Mouse (Mus musculus): ENCODE measurements around the gene Cog5.

The Cog5 gene

DNA sequence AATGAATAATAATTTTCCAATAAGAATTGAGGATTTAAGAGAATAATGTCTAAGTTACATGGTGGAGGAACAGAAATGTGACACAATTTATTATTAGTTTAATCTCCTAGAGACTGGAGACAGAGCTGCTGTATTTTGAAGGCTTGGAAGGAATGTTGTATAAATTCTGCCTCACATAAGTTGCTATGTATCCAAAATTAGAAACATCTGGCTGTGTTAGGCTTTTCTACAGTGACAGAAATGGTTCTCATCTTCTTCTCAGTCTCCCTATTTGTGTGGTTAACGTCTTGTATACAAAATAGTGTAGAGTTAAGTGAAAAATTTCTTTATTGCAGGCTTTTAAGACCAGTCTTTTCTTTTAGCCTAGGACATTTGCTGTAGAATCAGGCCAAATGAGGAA, 52.9 kb downstream of the Cog5 start:
- CTCF ChIA-PET: no interaction called here

DNA sequence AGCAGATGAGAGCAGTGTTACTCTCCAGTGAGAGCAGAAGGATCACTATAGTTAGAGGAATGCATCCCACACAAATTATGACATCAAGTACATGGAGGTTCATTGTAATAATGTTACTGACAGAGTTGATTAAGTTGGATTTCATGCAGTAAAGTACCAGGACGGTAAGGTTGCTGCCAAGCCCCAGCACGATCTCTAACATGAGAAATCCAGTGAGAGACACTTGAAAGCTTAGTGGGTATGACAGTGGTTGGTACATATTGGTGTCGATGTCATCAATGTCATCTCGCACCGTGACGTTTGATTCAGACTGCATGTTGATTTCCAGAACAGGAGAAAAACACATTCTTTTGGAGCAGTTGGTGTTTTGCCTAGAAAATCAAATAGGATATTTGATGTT, 55.0 kb downstream of the Cog5 start:
- CTCF ChIA-PET: no interaction called here

DNA sequence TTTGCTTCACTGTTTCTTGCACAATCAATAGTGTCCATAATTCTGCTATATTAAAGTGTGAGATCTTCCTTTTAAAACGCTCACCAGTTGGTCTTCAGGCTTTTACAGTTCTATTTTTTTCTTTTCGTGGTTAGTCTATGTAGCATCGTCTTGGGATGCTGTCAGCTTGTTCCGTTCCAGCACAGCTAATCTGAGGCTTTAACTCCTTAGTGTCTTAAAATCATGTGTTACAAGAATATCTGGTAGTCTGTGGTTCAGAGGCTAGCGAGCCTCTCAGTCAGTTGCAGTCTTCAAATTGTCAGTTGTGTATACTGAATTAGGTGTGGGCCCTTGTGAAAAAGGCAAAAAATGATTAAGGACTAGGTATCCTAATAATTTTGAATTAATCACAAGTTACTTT, 57.6 kb downstream of the Cog5 start:
- CTCF ChIA-PET: no interaction called here

DNA sequence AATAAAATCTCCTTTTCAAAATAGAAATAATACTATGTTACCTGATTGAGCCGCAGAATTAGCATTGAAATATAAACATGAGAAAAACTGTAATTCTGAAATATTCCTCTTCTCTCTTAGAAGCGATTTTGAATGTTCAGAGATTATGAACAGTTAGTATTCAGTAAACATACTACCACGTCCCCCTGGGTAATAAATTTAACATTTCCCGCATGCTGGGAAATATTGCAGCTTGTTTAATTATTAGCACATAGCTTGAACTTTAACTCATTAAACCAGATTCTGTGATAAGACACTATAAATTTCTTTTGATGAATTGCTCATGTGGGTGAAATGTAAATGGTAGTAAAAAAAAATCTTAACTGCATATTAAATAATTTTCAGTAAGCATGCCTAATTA, 58.1 kb downstream of the Cog5 start:
- CTCF ChIA-PET: no interaction called here

- CTCF ChIA-PET: no interaction called here
Measured at GRCm38 (mm10) chr12:31713600-31713999, 58.9 kb downstream of the Cog5 start, which contains the start of gene Gpr22. Gene Gpr22, minus strand, starts transcription at chr12:31713947.

DNA sequence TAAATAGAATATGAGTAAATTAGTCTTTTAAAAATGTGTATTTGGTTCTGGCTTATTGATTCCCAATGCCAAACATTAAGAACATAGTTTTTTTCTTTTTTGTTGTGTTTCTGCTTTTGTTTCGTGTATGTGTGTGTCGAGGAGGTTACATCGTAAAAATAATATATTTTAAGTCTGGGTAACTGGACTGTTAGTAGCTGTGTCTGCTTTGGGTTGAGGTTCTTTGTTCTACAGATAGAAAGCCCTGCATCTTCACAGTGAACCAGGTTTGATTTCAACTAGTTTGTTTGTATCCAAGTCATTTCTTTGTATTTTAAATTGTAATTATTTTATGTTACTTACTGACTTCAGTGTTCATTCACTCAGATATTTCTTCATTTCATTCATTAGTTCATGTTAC, 59.4 kb downstream of the Cog5 start:
- CTCF ChIA-PET: no interaction called here

- CTCF ChIA-PET: no interaction called here
Measured at GRCm38 (mm10) chr12:31719586-31720275, 65.1 kb downstream of the Cog5 start.

DNA sequence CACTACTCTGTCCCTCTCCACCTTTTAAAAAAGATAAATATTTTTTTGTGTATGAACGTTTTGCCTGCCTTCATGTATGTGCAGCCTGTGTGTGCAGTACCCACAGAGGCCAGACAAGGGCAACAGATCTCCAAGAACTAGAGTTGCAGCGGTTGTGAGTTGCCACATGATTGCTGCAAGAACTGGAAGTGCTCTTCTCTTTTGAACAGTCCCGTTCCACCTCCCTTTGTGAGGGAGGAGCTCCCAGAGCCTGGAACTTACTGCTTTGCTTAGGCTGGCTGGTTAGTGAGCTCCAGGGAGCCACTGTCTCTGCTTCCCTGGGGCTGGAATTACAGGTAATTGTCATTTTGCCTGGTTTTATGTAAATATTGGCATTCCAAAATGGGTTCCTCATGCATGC, 69.9 kb downstream of the Cog5 start:
- CTCF ChIA-PET: interaction anchor here (0.6 kb wide), 1 partner anchor 27 kb away, joined by 3 read pairs; no protein-coding TSS in a partner anchor

GRCm38 (mm10) chr12:31725511-31726275, 71.0 kb downstream of the Cog5 start:
- CTCF ChIA-PET: no interaction called here

DNA sequence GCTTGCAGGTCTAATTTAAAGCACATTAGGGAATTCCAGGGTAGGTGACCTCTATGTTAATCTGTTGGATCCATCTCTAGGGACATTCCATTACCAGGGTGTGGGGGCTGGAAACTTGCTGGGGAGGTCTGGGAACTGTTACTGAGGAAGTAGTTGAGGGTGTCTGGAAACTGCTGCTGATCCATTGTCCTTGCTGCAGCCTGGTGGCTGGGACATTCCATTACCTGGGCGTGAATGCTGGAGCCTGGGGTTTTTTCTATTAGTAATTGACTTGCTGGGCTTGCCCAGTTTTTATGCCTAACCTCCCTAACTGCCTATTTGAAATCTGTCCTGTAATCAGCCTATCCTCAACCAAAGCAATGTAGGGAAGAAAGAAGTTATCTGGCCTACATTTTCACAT, 72.0 kb downstream of the Cog5 start:
- CTCF ChIA-PET: interaction anchor here (0.7 kb wide), 1 partner anchor 11 kb away, joined by 3 read pairs; no protein-coding TSS in a partner anchor

GRCm38 (mm10) chr12:31730126-31730525, 75.5 kb downstream of the Cog5 start:
- CTCF ChIA-PET: no interaction called here

DNA sequence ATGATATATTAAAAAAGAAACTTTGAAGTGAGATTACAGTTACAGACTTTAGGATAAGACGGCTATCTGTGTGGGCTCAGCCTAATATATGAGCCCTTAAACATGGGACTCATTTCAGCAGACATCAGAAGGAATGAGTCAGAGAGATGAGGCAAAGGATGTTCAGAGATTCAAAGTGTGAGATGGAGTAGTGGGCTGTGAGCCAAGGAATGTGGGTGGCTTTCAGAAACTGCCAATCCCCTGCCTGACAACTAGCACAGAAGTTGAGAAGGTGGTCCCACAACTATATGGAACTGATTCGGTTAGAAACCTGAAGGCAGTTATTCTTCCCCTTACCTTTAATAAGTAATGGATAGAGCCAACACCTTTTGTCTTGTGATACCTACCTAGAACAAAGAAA, 79.9 kb downstream of the Cog5 start:
- CTCF ChIA-PET: no interaction called here

DNA sequence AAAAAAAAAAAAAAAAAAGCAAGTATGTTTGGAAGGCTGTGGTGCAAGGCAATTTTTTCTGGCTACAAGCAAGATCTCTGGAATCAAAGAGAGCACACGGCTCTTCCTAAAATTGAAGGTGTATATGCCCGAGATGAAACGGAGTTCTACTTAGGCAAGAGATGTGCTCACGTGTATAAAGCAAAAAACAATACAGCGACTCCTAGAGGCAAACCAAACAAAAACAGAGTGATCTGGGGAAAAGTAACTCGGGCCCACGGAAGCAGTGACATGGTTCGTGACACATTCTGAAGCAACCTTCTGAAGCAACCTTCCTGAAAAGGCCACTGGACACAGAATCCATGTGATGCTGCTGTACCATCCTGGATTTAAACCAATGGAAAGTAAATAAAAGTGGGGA, 92.6 kb downstream of the Cog5 start:
- CTCF ChIA-PET: no interaction called here

- CTCF ChIA-PET: no interaction called here
Measured at GRCm38 (mm10) chr12:31749846-31750245, 95.2 kb downstream of the Cog5 start.

DNA sequence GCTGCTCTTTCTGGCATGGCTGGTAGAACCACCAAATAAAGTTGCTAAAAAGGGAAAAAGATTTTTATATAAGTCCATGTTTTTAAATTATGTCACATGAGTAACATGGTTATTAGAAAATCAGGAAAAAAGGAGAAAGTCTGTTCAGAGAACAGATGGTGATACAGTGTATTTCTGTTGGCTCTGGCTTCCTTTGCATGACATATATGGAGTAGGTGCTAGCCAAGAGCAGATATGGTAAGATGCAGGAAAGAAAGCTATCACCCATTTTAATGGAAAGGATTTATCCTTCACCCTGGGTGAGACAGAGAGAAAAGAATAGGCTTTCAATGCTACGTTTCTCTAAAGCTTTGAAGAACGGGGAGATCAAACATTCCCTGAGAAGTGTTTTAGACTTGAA, 99.8 kb downstream of the Cog5 start:
- CTCF ChIA-PET: no interaction called here

GRCm38 (mm10) chr12:31755885-31756755, 101.5 kb downstream of the Cog5 start:
- CTCF ChIA-PET: interaction anchor here (0.6 kb wide), 2 partner anchors 22 to 278 kb away, joined by 3 to 4 read pairs; no protein-coding TSS in a partner anchor

DNA sequence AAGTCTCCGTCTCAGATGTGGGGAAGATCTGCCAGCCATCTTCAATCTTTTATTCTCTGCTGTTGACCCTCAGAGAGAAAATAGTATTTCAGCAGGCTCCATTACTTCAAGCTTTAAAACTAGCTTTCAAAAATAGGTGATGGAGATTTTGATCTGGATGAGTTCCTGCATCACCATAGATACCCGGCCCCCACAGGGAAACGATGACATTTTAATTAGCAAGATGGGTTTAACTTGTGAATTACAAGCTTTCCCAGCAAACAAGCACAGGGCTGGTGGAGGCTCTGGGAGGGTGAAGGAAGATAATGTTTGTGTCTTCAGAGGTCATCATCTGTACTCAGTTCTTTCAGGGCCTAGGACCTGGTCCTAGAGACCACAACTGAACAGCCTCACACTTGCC, 118.9 kb downstream of the Cog5 start:
- CTCF ChIA-PET: no interaction called here

- CTCF ChIA-PET: no interaction called here
Measured at GRCm38 (mm10) chr12:31784291-31784690, 129.6 kb downstream of the Cog5 start.

GRCm38 (mm10) chr12:31788530-31788929, 133.9 kb downstream of the Cog5 start:
- CTCF ChIA-PET: no interaction called here

DNA sequence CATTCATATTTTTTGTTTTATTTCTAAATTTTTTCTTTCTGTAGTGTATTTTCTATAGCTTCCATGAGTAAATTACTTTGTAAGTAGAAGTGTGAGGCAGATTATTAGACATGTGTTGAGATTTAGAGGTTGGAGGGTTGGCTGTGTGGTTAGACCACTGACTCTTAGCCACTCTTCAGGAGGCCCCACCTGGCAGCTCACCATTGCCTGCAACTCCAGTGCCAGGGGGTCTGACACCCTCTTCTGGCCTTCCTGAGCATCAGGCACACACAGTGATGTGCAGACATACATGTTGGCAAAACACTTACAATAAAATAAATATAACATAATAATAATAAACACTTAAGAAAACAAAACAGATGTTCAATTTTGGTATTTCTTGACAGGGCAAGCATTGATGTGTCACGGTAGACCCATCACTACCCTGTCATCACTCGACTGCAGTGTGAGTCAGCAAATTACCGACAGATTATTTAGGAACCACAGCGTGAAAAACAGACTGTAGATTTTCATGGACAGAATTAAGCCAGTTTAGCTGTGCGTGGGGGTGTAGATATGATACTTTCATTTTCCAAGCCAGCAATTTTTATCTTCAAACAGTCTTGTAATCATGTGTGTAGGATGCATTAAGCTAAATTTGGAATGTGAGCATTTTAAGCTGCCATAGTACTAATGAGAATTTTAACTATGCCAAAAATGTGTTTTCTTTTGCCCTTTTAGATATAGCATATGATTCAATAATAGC, 151.9 kb downstream of the Cog5 start:
- CTCF ChIA-PET: no interaction called here

DNA sequence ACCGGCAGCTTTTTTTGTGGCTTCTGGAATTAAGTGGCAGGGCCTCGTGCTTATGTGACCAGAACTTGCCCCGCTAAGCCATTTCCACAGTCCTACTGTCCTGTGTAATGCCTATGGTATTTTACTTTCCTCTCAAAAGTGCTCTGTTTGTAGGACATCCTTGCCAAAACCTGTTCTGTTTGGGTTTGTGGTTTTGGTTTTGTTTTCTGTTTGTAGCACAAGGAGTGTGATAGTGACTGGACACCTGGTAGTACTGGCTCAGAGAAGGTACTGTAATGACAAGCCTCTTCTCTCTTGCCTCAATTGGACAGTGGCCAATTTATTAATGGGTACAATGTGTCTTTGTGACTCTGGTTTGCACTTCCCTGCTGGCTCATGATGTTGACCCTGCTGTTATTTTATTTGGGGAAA, 163.4 kb downstream of the Cog5 start:
- CTCF ChIA-PET: no interaction called here

DNA sequence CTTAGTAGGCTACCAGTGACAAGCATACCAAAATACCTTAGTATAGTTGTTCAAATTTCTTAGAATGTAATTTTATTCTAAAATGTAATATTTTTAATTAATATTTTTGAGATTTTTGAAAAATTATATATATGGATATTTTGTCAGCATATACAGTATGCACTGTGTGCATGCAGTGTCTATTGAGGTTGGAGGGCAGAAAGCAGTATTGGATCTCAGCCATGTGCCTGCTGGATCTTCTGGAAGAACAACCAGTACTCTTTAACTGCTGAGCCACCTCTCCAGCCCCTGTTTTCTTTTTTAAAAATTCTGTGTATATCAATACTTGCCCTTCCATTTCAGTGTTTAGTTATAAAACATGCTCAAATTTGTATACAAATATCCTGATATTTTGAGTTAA, 164.4 kb downstream of the Cog5 start:
- CTCF ChIA-PET: no interaction called here
